ENCODE assay signal across 23 mouse cellular contexts in the genomic region with DNA sequence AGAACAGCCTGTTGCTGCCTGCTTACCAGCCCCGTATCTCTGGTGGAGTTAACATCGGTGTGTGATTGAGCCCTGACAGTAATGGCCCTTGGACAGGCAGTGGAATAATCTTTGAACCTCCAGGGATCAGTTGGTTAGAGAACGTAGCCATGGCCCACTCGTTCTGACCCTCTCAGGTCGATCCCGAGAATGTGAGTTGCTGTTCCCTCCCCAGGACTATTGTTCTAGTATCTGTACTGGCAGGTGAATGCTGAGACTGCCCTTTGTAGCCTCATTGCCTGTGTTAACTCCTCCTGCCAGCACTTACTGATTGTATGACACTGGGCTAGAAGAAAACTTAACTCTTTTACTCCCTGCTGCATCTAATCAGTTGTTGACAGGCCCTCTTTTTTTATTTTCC. TPM values are rescaled to one million over a fixed set of nuclear protein-coding genes. Genes with fewer than 3 reads are reported as not detected.
DNase-seq lines count a peak whose midpoint lies in the region; ATAC-seq and TF ChIP-seq lines count a peak whose summit lies in the region.
"Had no signal": no experiment of that assay in that cellular context is flagged by ENCODE, and none has a peak within 500 bp of the region (broad histone marks: within the 10 kb centered on the region; RNA-seq: fewer than 3 reads in every experiment).

No protein-coding gene starts in this region.

- WGBS in heart, embryonic 13.5 days, result 45% methylated on average over 6 of the region's 6 CpGs
- 51% methylated on average over 6 of the region's 6 CpGs for WGBS in neural tube, embryonic 15.5 days
- WGBS in stomach, postnatal 0 days, result 48% methylated on average over 6 of the region's 6 CpGs
- 45% methylated on average over 6 of the region's 6 CpGs for WGBS in kidney, embryonic 16.5 days

- TF ChIP-seq EP300 in stomach, postnatal 0 days (optimal IDR thresholded peaks at IDR 0.05), result no peak

- H3K4me2 ChIP-seq in heart, embryonic 13.5 days, result peak overlapping the region; percentile 36
- 0 out of 2 replicates have a peak overlapping the region, but pooled peaks have one; percentile 15 for H3K4me2 ChIP-seq in neural tube, embryonic 15.5 days
- H3K4me2 ChIP-seq in stomach, postnatal 0 days (replicated peaks; ENCODE audit: low read depth), result no peak overlapping the region
- no peak overlapping the region for H3K4me2 ChIP-seq in kidney, embryonic 16.5 days (replicated peaks; ENCODE audit: low read depth, low read length)
- H3K4me2 ChIP-seq: embryonic facial prominence, embryonic 15.5 days; heart, embryonic 12.5 days; hindbrain, embryonic 13.5 days had no signal

- H3K36me3 ChIP-seq in heart, embryonic 13.5 days, result peaks cover 26% of the 10 kb centered on the region
- H3K36me3 ChIP-seq in neural tube, embryonic 15.5 days, result peaks cover 5% of the 10 kb centered on the region; the same call in 1 of the 2 replicates
- peaks cover 2% of the 10 kb centered on the region; the same call in 1 of the 2 replicates for H3K36me3 ChIP-seq in stomach, postnatal 0 days (ENCODE audit: control insufficient read depth, insufficient read depth, low read length)
- H3K36me3 ChIP-seq in kidney, embryonic 16.5 days (ENCODE audit: insufficient read depth, low read length), result peaks cover 11% of the 10 kb centered on the region; the same call in 1 of the 2 replicates

- ATAC-seq in heart, embryonic 13.5 days (ENCODE audit: extremely low read depth, insufficient number of reproducible peaks, low FRiP score, low TSS enrichment), result no peak
- ATAC-seq in neural tube, embryonic 15.5 days (ENCODE audit: low FRiP score), result no peak
- no peak for ATAC-seq in stomach, postnatal 0 days (ENCODE audit: low FRiP score, low TSS enrichment)
- no peak for ATAC-seq in kidney, embryonic 16.5 days (ENCODE audit: low FRiP score, low TSS enrichment)
- ATAC-seq: CD4-positive, CD25-positive, alpha-beta regulatory T cell, adult 4 months; forebrain, embryonic 14.5 days had no signal

- TF ChIP-seq CTCF in stomach, postnatal 0 days (IDR thresholded peaks at IDR 0.05; ENCODE audit: low read depth), result no peak

- 0 out of 2 replicates have a peak overlapping the region, but pooled peaks have one; percentile 24 for H3K9ac ChIP-seq in heart, embryonic 13.5 days
- no peak overlapping the region for H3K9ac ChIP-seq in neural tube, embryonic 15.5 days (replicated peaks)
- H3K9ac ChIP-seq in stomach, postnatal 0 days (ENCODE audit: low read length), result no peak overlapping the region
- no peak overlapping the region for H3K9ac ChIP-seq in kidney, embryonic 16.5 days (replicated peaks; ENCODE audit: low read length)
- H3K9ac ChIP-seq: embryonic facial prominence, embryonic 15.5 days; heart, embryonic 12.5 days; hindbrain, embryonic 13.5 days had no signal

- H3K9me3 ChIP-seq in heart, embryonic 13.5 days, result no peaks in the 10 kb centered on the region
- no peaks in the 10 kb centered on the region for H3K9me3 ChIP-seq in neural tube, embryonic 15.5 days (replicated peaks)
- no peaks in the 10 kb centered on the region for H3K9me3 ChIP-seq in stomach, postnatal 0 days (ENCODE audit: control insufficient read depth, low read length)
- H3K9me3 ChIP-seq in kidney, embryonic 16.5 days (ENCODE audit: low read length), result no peaks in the 10 kb centered on the region
- H3K9me3 ChIP-seq: embryonic facial prominence, embryonic 15.5 days; forebrain, embryonic 10.5 days; heart, embryonic 12.5 days; hindbrain, embryonic 13.5 days had no signal

- no peak for DNase-seq in heart, postnatal 14 days
- no peak for DNase-seq in neural tube, embryonic 10.5 days (ENCODE audit: extremely low spot score, low spot score)
- peak; percentile 16 for DNase-seq in stomach, postnatal 0 days (ENCODE audit: low spot score)
- DNase-seq in left cerebral cortex, postnatal 4 days, result no peak
- DNase-seq: adrenal gland, postnatal 10 days; B cell, adult 2 months; cerebellum, adult 11 months; cerebellum, adult 8-10 months; cerebellum, postnatal 14 days; embryo, embryonic 11 days; gastrocnemius, adult 2 months; gastrocnemius, postnatal 25 days; heart, postnatal 4 days had no signal

- H3K27ac ChIP-seq in heart, embryonic 13.5 days (replicated peaks), result no peak overlapping the region
- no peak overlapping the region for H3K27ac ChIP-seq in neural tube, embryonic 15.5 days (replicated peaks)
- H3K27ac ChIP-seq in stomach, postnatal 0 days (replicated peaks), result no peak overlapping the region
- no peak overlapping the region for H3K27ac ChIP-seq in kidney, embryonic 16.5 days (ENCODE audit: low read length)
- H3K27ac ChIP-seq: embryonic facial prominence, embryonic 15.5 days; forebrain, embryonic 10.5 days; gastrocnemius, adult 2 months; hindbrain, embryonic 13.5 days had no signal

- H3K4me3 ChIP-seq in heart, embryonic 13.5 days, result no peak overlapping the region
- H3K4me3 ChIP-seq in neural tube, embryonic 15.5 days (replicated peaks), result no peak overlapping the region
- no peak overlapping the region for H3K4me3 ChIP-seq in stomach, postnatal 0 days (ENCODE audit: low read depth, low read length)
- H3K4me3 ChIP-seq in kidney, embryonic 16.5 days (ENCODE audit: low read length), result no peak overlapping the region
- H3K4me3 ChIP-seq: embryonic facial prominence, embryonic 15.5 days; erythroblast, embryonic 14.5 days; forebrain, embryonic 10.5 days; gastrocnemius, adult 2 months; heart, embryonic 12.5 days; hindbrain, embryonic 13.5 days had no signal

- peaks cover 22% of the 10 kb centered on the region for H3K4me1 ChIP-seq in heart, embryonic 13.5 days
- H3K4me1 ChIP-seq in neural tube, embryonic 15.5 days, result peaks cover 34% of the 10 kb centered on the region
- no peaks in the 10 kb centered on the region; the same call in 1 of the 2 replicates for H3K4me1 ChIP-seq in stomach, postnatal 0 days (replicated peaks; ENCODE audit: control insufficient read depth, insufficient read depth)
- H3K4me1 ChIP-seq in kidney, embryonic 16.5 days (ENCODE audit: insufficient read depth, low read length), result peaks cover 16% of the 10 kb centered on the region

- intact Hi-C loops in heart, postnatal 14 days (cut with DNase I), result loop anchor here (5.0 kb wide), 1 partner anchor 113 kb away; a partner anchor contains a TSS
- intact Hi-C loops in left cerebral cortex, postnatal 4 days (cut with DNase I), result loop anchor here (5.0 kb wide), 1 partner anchor 113 kb away; a partner anchor contains a TSS

- H3K27me3 ChIP-seq in heart, embryonic 13.5 days (replicated peaks), result no peaks in the 10 kb centered on the region
- no peaks in the 10 kb centered on the region for H3K27me3 ChIP-seq in neural tube, embryonic 15.5 days (replicated peaks)
- H3K27me3 ChIP-seq in stomach, postnatal 0 days (ENCODE audit: control insufficient read depth, insufficient read depth, low read length), result no peaks in the 10 kb centered on the region
- H3K27me3 ChIP-seq in kidney, embryonic 16.5 days (ENCODE audit: insufficient read depth, low read length), result no peaks in the 10 kb centered on the region
- H3K27me3 ChIP-seq: embryonic facial prominence, embryonic 15.5 days; heart, embryonic 12.5 days; hindbrain, embryonic 13.5 days had no signal

RNA-seq across cellular contexts. Expression of a gene that starts 3.9 kb away (rescaled TPM):
- 26.5 and 27.3 TPM in 2 replicates for polyA plus RNA-seq in heart, embryonic 13.5 days (2015; fragmentation: Nextera tagmentation; extraction: Ambion mirVana)
- 10 to 100 TPM; 15.1 to 16.2 TPM for total RNA-seq in heart, postnatal 14 days (2021)
- polyA plus RNA-seq in neural tube, embryonic 15.5 days (2015; fragmentation: Nextera tagmentation; extraction: Ambion mirVana), result 37.7 and 46.3 TPM in 2 replicates
- 30.8 and 31.5 TPM in 2 replicates for polyA plus RNA-seq in stomach, postnatal 0 days (2015; fragmentation: Nextera tagmentation; extraction: Ambion mirVana)
- polyA plus RNA-seq in kidney, embryonic 16.5 days (2015; fragmentation: Nextera tagmentation; extraction: Ambion mirVana), result 45.4 and 47.2 TPM in 2 replicates
- 10 to 100 TPM; 23.9 to 28.0 TPM for total RNA-seq in left cerebral cortex, postnatal 4 days (2021)

Comparison
In these comparisons a context has a peak if more than half of its experiments do, and no peak if none do; other contexts are left out.
1. H3K4me2 ChIP-seq: peak in heart, embryonic 13.5 days (single experiment) and neural tube, embryonic 15.5 days (single experiment); none in stomach, postnatal 0 days (single experiment) and kidney, embryonic 16.5 days (single experiment).